Mouse (Mus musculus) embryo, embryonic 9.5 days (tissue): Measurements from ENCODE around the gene Rundc1.
"Not testable (repeated sequence)": the region's sequence is repeated elsewhere in the genome, so short reads cannot be mapped to it uniquely, and the experiment has no call there.

Experiments
- DNase-seq: peaks from one replicate; pipeline ENCODE4 v3.0.0-alpha.2; 2017; ENCODE audit errors: extremely low spot score

Rundc1 gene

GRCm38 (mm10) chr11:101442760-101443159 lies 17.9 kb downstream of the Rundc1 start:
- DNase-seq: peak; percentile 49

- no peak for DNase-seq
Measured at GRCm38 (mm10) chr11:101446319-101446718, 21.4 kb downstream of the Rundc1 start.

GRCm38 (mm10) chr11:101446860-101447259 lies 22.0 kb downstream of the Rundc1 start:
- not testable (repeated sequence) for DNase-seq

- DNase-seq: no peak
Measured at GRCm38 (mm10) chr11:101447786-101448185, 22.9 kb downstream of the Rundc1 start.

- no peak for DNase-seq
Measured at GRCm38 (mm10) chr11:101448274-101448746, 23.4 kb downstream of the Rundc1 start, which contains the start of gene Ifi35. Gene Ifi35 (plus strand): TSS chr11:101448407.

GRCm38 (mm10) chr11:101448899-101449298 lies 24.0 kb downstream of the Rundc1 start:
- no peak for DNase-seq

GRCm38 (mm10) chr11:101449596-101449995 lies 24.7 kb downstream of the Rundc1 start:
- not testable (repeated sequence) for DNase-seq

GRCm38 (mm10) chr11:101450394-101450793 lies 25.5 kb downstream of the Rundc1 start:
- no peak for DNase-seq

- DNase-seq: no peak
Measured at GRCm38 (mm10) chr11:101451536-101451935, 26.7 kb downstream of the Rundc1 start.

- no peak for DNase-seq
Measured at GRCm38 (mm10) chr11:101452093-101452774, 27.3 kb downstream of the Rundc1 start.

- no peak for DNase-seq
Measured at GRCm38 (mm10) chr11:101454702-101455101, 29.8 kb downstream of the Rundc1 start.

GRCm38 (mm10) chr11:101455627-101456026 lies 30.7 kb downstream of the Rundc1 start:
- DNase-seq: no peak

GRCm38 (mm10) chr11:101457631-101458030 lies 32.7 kb downstream of the Rundc1 start:
- no peak for DNase-seq

- no peak for DNase-seq
Measured at GRCm38 (mm10) chr11:101458217-101458616, 33.3 kb downstream of the Rundc1 start.

- DNase-seq: no peak
Measured at GRCm38 (mm10) chr11:101459716-101460115, 34.8 kb downstream of the Rundc1 start.

- DNase-seq: no peak
Measured at GRCm38 (mm10) chr11:101460321-101460720, 35.4 kb downstream of the Rundc1 start.

- no peak for DNase-seq
Measured at GRCm38 (mm10) chr11:101462141-101462540, 37.3 kb downstream of the Rundc1 start.

GRCm38 (mm10) chr11:101462583-101463440 lies 37.9 kb downstream of the Rundc1 start:
- no peak for DNase-seq

- no peak for DNase-seq
Measured at GRCm38 (mm10) chr11:101464211-101465100, 39.6 kb downstream of the Rundc1 start, which contains the start of gene Rnd2. Gene Rnd2 (plus strand): TSS chr11:101464999.

- DNase-seq: peak; percentile 65
Measured at GRCm38 (mm10) chr11:101465101-101465868, 40.4 kb downstream of the Rundc1 start.
